Mouse (Mus musculus): ENCODE results near the gene Megf11. TPM values are rescaled to one million over a fixed set of nuclear protein-coding genes. Genes with fewer than 3 reads are reported as not detected.

Megf11 gene
- total and polyA plus RNA-seq, 3 experiments = 0.33 to 2.0 (median 1.6) TPM

DNA sequence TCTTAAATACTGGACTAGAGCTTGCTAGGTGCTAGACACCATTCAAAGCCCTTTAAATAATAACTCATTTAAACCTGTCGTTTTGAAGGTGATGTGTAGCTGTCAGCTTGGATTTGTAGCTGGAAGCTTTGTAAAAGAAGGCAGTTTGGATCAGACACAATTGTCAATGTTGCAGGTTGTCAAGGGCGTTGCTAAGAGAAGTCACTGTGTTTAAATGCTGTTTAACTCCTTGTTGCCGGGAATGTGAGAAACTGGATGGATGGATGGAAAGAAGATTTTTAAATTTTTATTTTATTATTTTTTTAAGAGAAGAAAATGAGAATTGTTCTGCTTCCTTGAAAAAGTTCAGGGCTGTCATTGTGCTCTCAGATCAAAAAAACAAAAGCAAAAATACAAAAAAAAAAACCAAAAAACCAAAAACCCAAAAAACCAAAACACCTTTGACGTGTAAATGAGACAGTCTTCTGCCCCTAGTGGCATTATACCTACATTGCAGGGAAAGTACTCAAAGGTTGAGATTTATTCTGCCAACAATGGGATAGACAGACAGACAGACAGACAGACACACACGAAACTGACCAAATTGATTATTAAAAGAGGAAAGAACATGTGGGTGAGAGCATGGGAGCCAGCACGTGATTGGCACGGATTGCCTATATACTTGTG, 227.7 kb downstream of the Megf11 start:
- Histone ChIP-seq H3K27ac (no peak overlapping the region), H3K27me3 (ENCODE audit: control insufficient read depth, insufficient read depth, low read length) (no peaks in the 10 kb centered on the region), H3K4me3 (no peak overlapping the region), H3K4me1 (ENCODE audit: control insufficient read depth, insufficient read depth, low read length) (no peaks in the 10 kb centered on the region), H3K36me3 (ENCODE audit: control insufficient read depth, insufficient read depth, low read length) (no peaks in the 10 kb centered on the region), H3K9ac (ENCODE audit: low read depth, low read length) (no peak overlapping the region), H3K79me2 (replicated peaks; ENCODE audit: control insufficient read depth, insufficient read depth, low read length) (no peaks in the 10 kb centered on the region)
- 52% methylated on average over 7 of the region's 7 CpGs for WGBS
- no peak for DNase-seq
- peak; percentile 58 for TF ChIP-seq CTCF (IDR thresholded peaks at IDR 0.05)
- TF ChIP-seq EP300 (IDR thresholded peaks at IDR 0.05; ENCODE audit: insufficient read depth, low read depth, low read length) = no peak
- intact Hi-C loops (cut with DNase I) = no loop called here

DNA sequence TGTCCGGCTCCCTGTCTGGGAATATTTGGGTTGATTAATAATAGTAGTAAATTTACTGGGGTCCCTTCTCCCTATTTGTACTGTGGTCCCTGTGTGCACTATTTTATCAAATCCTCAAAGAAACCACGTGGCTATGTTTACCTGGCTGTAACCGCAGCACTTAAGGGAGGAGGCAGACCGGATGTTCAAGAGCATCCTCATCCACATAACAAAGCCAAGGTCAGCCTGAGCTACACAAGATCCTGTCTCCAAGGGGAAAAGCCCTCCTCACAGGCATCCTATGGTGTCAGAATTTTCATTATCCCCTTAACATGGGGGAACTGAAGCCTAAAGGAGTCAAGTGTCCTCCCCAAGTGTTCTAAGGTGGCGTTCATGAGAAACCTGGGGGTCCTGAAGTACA, 232.0 kb downstream of the Megf11 start:
- Histone ChIP-seq H3K79me2 (replicated peaks; ENCODE audit: control insufficient read depth, insufficient read depth, low read length) (no peaks in the 10 kb centered on the region), H3K4me3 (no peak overlapping the region), H3K4me1 (ENCODE audit: control insufficient read depth, insufficient read depth, low read length) (no peaks in the 10 kb centered on the region), H3K9ac (ENCODE audit: low read depth, low read length) (no peak overlapping the region), H3K36me3 (ENCODE audit: control insufficient read depth, insufficient read depth, low read length) (no peaks in the 10 kb centered on the region), H3K27me3 (ENCODE audit: control insufficient read depth, insufficient read depth, low read length) (no peaks in the 10 kb centered on the region), H3K27ac (no peak overlapping the region)
- 58% methylated on average over 5 of the region's 5 CpGs for WGBS
- intact Hi-C loops (cut with DNase I) = no loop called here
- no peak for DNase-seq
- TF ChIP-seq POLR2A (IDR thresholded peaks at IDR 0.05; ENCODE audit: insufficient read depth, low read depth, low read length) = no peak
- no peak for TF ChIP-seq CTCF (IDR thresholded peaks at IDR 0.05)
- no peak for TF ChIP-seq EP300 (IDR thresholded peaks at IDR 0.05; ENCODE audit: insufficient read depth, low read depth, low read length)

DNA sequence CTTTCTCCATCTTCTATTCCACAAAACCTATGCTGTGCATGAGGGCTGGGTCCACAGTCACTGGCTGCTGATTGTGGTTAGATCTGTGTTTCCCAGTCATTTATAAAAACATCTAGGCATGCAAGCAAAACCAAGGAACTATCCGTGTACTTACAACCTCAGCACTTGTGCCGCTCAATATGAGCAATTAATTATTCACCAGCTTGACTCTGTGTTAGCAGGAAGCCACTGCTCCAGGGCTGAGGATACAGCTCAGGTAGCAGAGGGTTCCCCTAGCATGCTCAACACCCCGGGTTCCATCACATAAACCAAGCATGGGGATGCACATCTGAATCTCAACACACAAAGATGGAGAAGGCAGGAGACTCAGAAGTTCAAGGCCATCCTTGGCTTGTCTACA, 233.0 kb downstream of the Megf11 start:
- no peaks in the 10 kb centered on the region for H3K79me2 ChIP-seq (replicated peaks; ENCODE audit: control insufficient read depth, insufficient read depth, low read length)
- no peaks in the 10 kb centered on the region for H3K4me1 ChIP-seq (ENCODE audit: control insufficient read depth, insufficient read depth, low read length)
- no peak overlapping the region for H3K4me3 ChIP-seq
- no peak overlapping the region for H3K27ac ChIP-seq
- WGBS = 83% methylated on average over 3 of the region's 3 CpGs
- H3K27me3 ChIP-seq (ENCODE audit: control insufficient read depth, insufficient read depth, low read length) = no peaks in the 10 kb centered on the region
- intact Hi-C loops (cut with DNase I) = no loop called here
- H3K36me3 ChIP-seq (ENCODE audit: control insufficient read depth, insufficient read depth, low read length) = no peaks in the 10 kb centered on the region
- DNase-seq = no peak
- TF ChIP-seq CTCF (IDR thresholded peaks at IDR 0.05) (no peak), POLR2A (IDR thresholded peaks at IDR 0.05; ENCODE audit: insufficient read depth, low read depth, low read length) (no peak), EP300 (IDR thresholded peaks at IDR 0.05; ENCODE audit: insufficient read depth, low read depth, low read length) (no peak)
- H3K9ac ChIP-seq (ENCODE audit: low read depth, low read length) = no peak overlapping the region

DNA sequence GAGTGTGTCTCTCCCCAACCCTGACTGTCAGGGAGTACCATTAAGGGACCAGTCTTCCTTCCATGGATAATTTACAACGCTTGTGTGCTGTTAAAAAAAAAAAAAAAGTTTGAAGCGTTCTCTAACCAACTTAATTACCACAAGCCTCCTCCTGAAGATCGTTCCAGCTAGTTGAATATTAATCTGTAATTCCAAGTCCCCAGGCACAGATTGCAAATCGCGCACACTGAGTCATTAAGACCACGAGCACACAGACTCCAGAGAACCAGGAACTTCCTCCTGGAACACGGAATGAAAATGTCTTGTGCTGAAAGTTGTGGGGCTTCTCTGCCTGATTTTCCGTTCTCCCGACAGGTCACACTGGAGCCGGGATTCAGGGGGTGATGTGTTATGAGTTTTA, 234.0 kb downstream of the Megf11 start:
- no peaks in the 10 kb centered on the region for H3K27me3 ChIP-seq (ENCODE audit: control insufficient read depth, insufficient read depth, low read length)
- 77% methylated on average over 10 of the region's 10 CpGs for WGBS
- intact Hi-C loops (cut with DNase I) = no loop called here
- H3K4me3 ChIP-seq = no peak overlapping the region
- no peaks in the 10 kb centered on the region for H3K4me1 ChIP-seq (ENCODE audit: control insufficient read depth, insufficient read depth, low read length)
- no peak overlapping the region for H3K27ac ChIP-seq
- DNase-seq = no peak
- no peak for TF ChIP-seq CTCF (IDR thresholded peaks at IDR 0.05)
- H3K79me2 ChIP-seq (replicated peaks; ENCODE audit: control insufficient read depth, insufficient read depth, low read length) = no peaks in the 10 kb centered on the region
- no peak overlapping the region for H3K9ac ChIP-seq (ENCODE audit: low read depth, low read length)
- no peaks in the 10 kb centered on the region for H3K36me3 ChIP-seq (ENCODE audit: control insufficient read depth, insufficient read depth, low read length)

DNA sequence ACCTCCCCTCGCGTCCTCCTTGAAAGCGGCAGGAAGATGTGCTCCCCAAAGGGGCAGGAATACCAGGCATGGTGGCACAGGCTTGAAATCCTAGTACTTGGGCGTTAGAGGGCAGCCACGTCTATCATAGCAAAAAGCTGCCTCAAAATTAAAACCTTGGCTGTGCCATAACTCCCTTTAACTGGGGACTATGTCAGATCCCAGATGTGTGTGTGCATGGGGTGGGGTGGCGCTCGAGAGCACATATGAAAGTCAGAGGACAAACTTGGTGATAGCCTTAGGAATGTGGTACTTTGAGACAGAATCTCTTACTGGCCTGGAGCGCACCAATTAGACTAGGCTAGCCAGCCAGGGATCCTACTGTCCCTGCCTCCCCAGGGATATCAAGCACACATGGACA, 235.2 kb downstream of the Megf11 start:
- intact Hi-C loops (cut with DNase I) = no loop called here
- Histone ChIP-seq H3K4me1 (ENCODE audit: control insufficient read depth, insufficient read depth, low read length) (no peaks in the 10 kb centered on the region), H3K4me3 (no peak overlapping the region), H3K36me3 (ENCODE audit: control insufficient read depth, insufficient read depth, low read length) (no peaks in the 10 kb centered on the region), H3K27me3 (ENCODE audit: control insufficient read depth, insufficient read depth, low read length) (no peaks in the 10 kb centered on the region), H3K27ac (no peak overlapping the region), H3K79me2 (replicated peaks; ENCODE audit: control insufficient read depth, insufficient read depth, low read length) (no peaks in the 10 kb centered on the region), H3K9ac (ENCODE audit: low read depth, low read length) (no peak overlapping the region)
- no peak for DNase-seq
- TF ChIP-seq EP300 (IDR thresholded peaks at IDR 0.05; ENCODE audit: insufficient read depth, low read depth, low read length) (no peak), POLR2A (IDR thresholded peaks at IDR 0.05; ENCODE audit: insufficient read depth, low read depth, low read length) (no peak), CTCF (IDR thresholded peaks at IDR 0.05) (no peak)
- WGBS = 64% methylated on average over 8 of the region's 8 CpGs

DNA sequence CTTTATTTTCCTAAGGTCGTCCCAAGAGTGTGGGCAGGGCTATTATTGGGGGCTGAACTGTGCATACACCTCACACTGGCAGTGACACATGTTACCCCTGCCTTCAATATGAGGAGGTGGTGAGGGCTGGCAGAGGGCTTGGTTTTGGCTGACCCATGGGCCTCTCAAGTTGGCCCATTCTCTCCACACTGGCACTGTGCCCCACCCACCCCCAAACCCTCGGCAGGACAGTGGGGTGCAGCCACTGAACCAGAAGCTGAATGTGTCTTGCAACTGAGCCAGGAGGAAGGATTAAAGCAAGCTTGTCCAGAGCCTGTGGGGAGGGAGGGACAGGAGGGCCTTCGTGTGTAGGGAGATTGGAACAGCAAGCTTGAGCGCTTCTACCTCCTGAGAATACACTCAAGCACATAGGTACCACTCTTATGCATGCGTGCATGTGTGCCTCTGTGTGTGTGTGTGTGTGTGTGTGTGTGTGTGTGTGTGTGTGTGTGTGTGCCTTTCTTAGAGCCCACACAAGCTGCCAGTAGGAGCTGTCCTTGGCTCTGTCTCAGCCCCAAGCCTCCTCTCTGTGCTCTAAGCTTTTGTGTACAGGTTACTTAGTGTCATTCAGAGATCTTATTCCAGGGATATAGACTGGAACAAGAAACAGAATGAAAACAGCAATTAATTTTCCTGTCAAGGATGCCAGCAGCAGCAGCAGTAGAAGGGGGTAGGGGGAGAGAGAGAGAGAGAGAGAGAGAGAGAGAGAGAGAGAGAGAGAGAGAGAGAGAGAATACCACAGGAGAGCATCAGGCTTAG, 236.3 kb downstream of the Megf11 start:
- intact Hi-C loops (cut with DNase I) = no loop called here
- Histone ChIP-seq H3K27me3 (ENCODE audit: control insufficient read depth, insufficient read depth, low read length) (no peaks in the 10 kb centered on the region), H3K4me3 (no peak overlapping the region), H3K4me1 (ENCODE audit: control insufficient read depth, insufficient read depth, low read length) (no peaks in the 10 kb centered on the region), H3K9ac (ENCODE audit: low read depth, low read length) (no peak overlapping the region), H3K27ac (no peak overlapping the region), H3K79me2 (replicated peaks; ENCODE audit: control insufficient read depth, insufficient read depth, low read length) (no peaks in the 10 kb centered on the region), H3K36me3 (ENCODE audit: control insufficient read depth, insufficient read depth, low read length) (no peaks in the 10 kb centered on the region)
- DNase-seq = no peak
- TF ChIP-seq POLR2A (IDR thresholded peaks at IDR 0.05; ENCODE audit: insufficient read depth, low read depth, low read length) (no peak), CTCF (IDR thresholded peaks at IDR 0.05) (no peak), EP300 (IDR thresholded peaks at IDR 0.05; ENCODE audit: insufficient read depth, low read depth, low read length) (no peak)
- 58% methylated on average over 5 of the region's 5 CpGs for WGBS
